Mouse (Mus musculus): ENCODE measurements around the gene Timm17a. TPM values are rescaled to one million over a fixed set of nuclear protein-coding genes. Genes with fewer than 3 reads are reported as not detected.

Gene Timm17a
- polyA plus RNA-seq, 1 experiment from 2014 or later, result 234 TPM

- Histone ChIP-seq H3K9me3 (ENCODE audit: control insufficient read depth, low read length) (no peaks in the 10 kb centered on the region), H3K4me1 (replicated peaks; ENCODE audit: control insufficient read depth, insufficient read depth, low read length) (peaks cover 11% of the 10 kb centered on the region), H3K27me3 (replicated peaks; ENCODE audit: control insufficient read depth, insufficient read depth, low read length) (no peaks in the 10 kb centered on the region), H3K9ac (ENCODE audit: low read length) (no peak overlapping the region), H3K27ac (ENCODE audit: low read depth) (no peak overlapping the region), H3K4me2 (ENCODE audit: low read length) (no peak overlapping the region), H3K36me3 (ENCODE audit: control insufficient read depth, insufficient read depth, low read length) (0 out of 2 replicates have a peak, but pooled peaks cover 5% of the 10 kb centered on the region), H3K4me3 (ENCODE audit: low read depth, low read length) (no peak overlapping the region)
- WGBS, result 57% methylated on average over 2 of the region's 2 CpGs
- no peak for DNase-seq (ENCODE audit: low spot score)
- no peak for ATAC-seq (replicated peaks; ENCODE audit: low FRiP score, low TSS enrichment, low read depth)
Observed at GRCm38 (mm10) chr1:135286311-135286710, 27.3 kb downstream of the Timm17a start.

- no peaks in the 10 kb centered on the region for H3K27me3 ChIP-seq (replicated peaks; ENCODE audit: control insufficient read depth, insufficient read depth, low read length)
- peaks cover 18% of the 10 kb centered on the region for H3K4me1 ChIP-seq (replicated peaks; ENCODE audit: control insufficient read depth, insufficient read depth, low read length)
- ATAC-seq (replicated peaks; ENCODE audit: low FRiP score, low TSS enrichment, low read depth), result peak; percentile 88
- DNase-seq (ENCODE audit: low spot score), result peak; percentile 88
- peaks cover 13% of the 10 kb centered on the region; the same call in 1 of the 2 replicates for H3K36me3 ChIP-seq (ENCODE audit: control insufficient read depth, insufficient read depth, low read length)
- H3K4me2 ChIP-seq (ENCODE audit: low read length), result peak within 1 kb of the TSS; percentile 63
- WGBS, result under 1% methylated on average over 37 of the region's 39 CpGs
- H3K4me3 ChIP-seq (ENCODE audit: low read depth, low read length), result peak within 1 kb of the TSS; percentile 86
- H3K9ac ChIP-seq (ENCODE audit: low read length), result peak within 1 kb of the TSS; percentile 93
- no peaks in the 10 kb centered on the region for H3K9me3 ChIP-seq (ENCODE audit: control insufficient read depth, low read length)
- peak within 1 kb of the TSS; percentile 86 for H3K27ac ChIP-seq (ENCODE audit: low read depth)
Observed at GRCm38 (mm10) chr1:135283826-135284291, 29.7 kb downstream of the Timm17a start, which contains the start of gene Rnpep. Gene Rnpep (minus strand): TSS chr1:135284084.

GRCm38 (mm10) chr1:135283287-135283825 lies 30.2 kb downstream of the Timm17a start:
- DNase-seq (ENCODE audit: low spot score), result peak; percentile 82
- under 1% methylated on average over 40 of the region's 48 CpGs for WGBS

GRCm38 (mm10) chr1:135282536-135283286 lies 30.9 kb downstream of the Timm17a start:
- Histone ChIP-seq H3K9ac (ENCODE audit: low read length) (peak overlapping the region; percentile 93), H3K4me2 (ENCODE audit: low read length) (peak overlapping the region; percentile 63), H3K27ac (ENCODE audit: low read depth) (peak overlapping the region; percentile 86), H3K4me1 (replicated peaks; ENCODE audit: control insufficient read depth, insufficient read depth, low read length) (peaks cover 18% of the 10 kb centered on the region), H3K27me3 (replicated peaks; ENCODE audit: control insufficient read depth, insufficient read depth, low read length) (no peaks in the 10 kb centered on the region), H3K36me3 (ENCODE audit: control insufficient read depth, insufficient read depth, low read length) (peaks cover 24% of the 10 kb centered on the region), H3K4me3 (ENCODE audit: low read depth, low read length) (peak overlapping the region; percentile 86), H3K9me3 (ENCODE audit: control insufficient read depth, low read length) (no peaks in the 10 kb centered on the region)
- DNase-seq (ENCODE audit: low spot score) (no peak), ATAC-seq (replicated peaks; ENCODE audit: low FRiP score, low TSS enrichment, low read depth) (no peak; the same call in 1 of the 2 replicates)
- 35% methylated on average over 13 of the region's 13 CpGs for WGBS

More at GRCm38 (mm10) chr1:135283287-135283825, 30.2 kb downstream of the Timm17a start:
- Histone ChIP-seq H3K4me2 (ENCODE audit: low read length) (peak overlapping the region; percentile 63), H3K9ac (ENCODE audit: low read length) (peak overlapping the region; percentile 93), H3K27ac (ENCODE audit: low read depth) (peak overlapping the region; percentile 86), H3K27me3 (replicated peaks; ENCODE audit: control insufficient read depth, insufficient read depth, low read length) (no peaks in the 10 kb centered on the region), H3K36me3 (ENCODE audit: control insufficient read depth, insufficient read depth, low read length) (peaks cover 18% of the 10 kb centered on the region), H3K4me1 (replicated peaks; ENCODE audit: control insufficient read depth, insufficient read depth, low read length) (peaks cover 18% of the 10 kb centered on the region), H3K4me3 (ENCODE audit: low read depth, low read length) (peak overlapping the region; percentile 86), H3K9me3 (ENCODE audit: control insufficient read depth, low read length) (no peaks in the 10 kb centered on the region)
- peak; percentile 74 for ATAC-seq (replicated peaks; ENCODE audit: low FRiP score, low TSS enrichment, low read depth)

GRCm38 (mm10) chr1:135281841-135282240 lies 31.7 kb downstream of the Timm17a start:
- H3K4me2 ChIP-seq (ENCODE audit: low read length), result no peak overlapping the region; the same call in 1 of the 2 replicates
- ATAC-seq (replicated peaks; ENCODE audit: low FRiP score, low TSS enrichment, low read depth) (no peak), DNase-seq (ENCODE audit: low spot score) (no peak)
- 98% methylated on average over 17 of the region's 17 CpGs for WGBS
- no peak overlapping the region for H3K27ac ChIP-seq (ENCODE audit: low read depth)
- no peak overlapping the region for H3K4me3 ChIP-seq (ENCODE audit: low read depth, low read length)
- H3K9me3 ChIP-seq (ENCODE audit: control insufficient read depth, low read length), result no peaks in the 10 kb centered on the region
- no peak overlapping the region for H3K9ac ChIP-seq (ENCODE audit: low read length)
- H3K27me3 ChIP-seq (replicated peaks; ENCODE audit: control insufficient read depth, insufficient read depth, low read length), result no peaks in the 10 kb centered on the region
- H3K4me1 ChIP-seq (replicated peaks; ENCODE audit: control insufficient read depth, insufficient read depth, low read length), result peaks cover 18% of the 10 kb centered on the region
- peaks cover 33% of the 10 kb centered on the region for H3K36me3 ChIP-seq (ENCODE audit: control insufficient read depth, insufficient read depth, low read length)

- Histone ChIP-seq H3K9me3 (ENCODE audit: control insufficient read depth, low read length) (no peaks in the 10 kb centered on the region), H3K27ac (ENCODE audit: low read depth) (no peak overlapping the region), H3K4me2 (ENCODE audit: low read length) (no peak overlapping the region), H3K27me3 (replicated peaks; ENCODE audit: control insufficient read depth, insufficient read depth, low read length) (no peaks in the 10 kb centered on the region), H3K36me3 (ENCODE audit: control insufficient read depth, insufficient read depth, low read length) (peaks cover 43% of the 10 kb centered on the region), H3K9ac (ENCODE audit: low read length) (no peak overlapping the region), H3K4me3 (ENCODE audit: low read depth, low read length) (no peak overlapping the region), H3K4me1 (replicated peaks; ENCODE audit: control insufficient read depth, insufficient read depth, low read length) (peaks cover 18% of the 10 kb centered on the region)
- ATAC-seq (replicated peaks; ENCODE audit: low FRiP score, low TSS enrichment, low read depth) (no peak), DNase-seq (ENCODE audit: low spot score) (no peak)
- WGBS, result 87% methylated on average over 9 of the region's 9 CpGs
Observed at GRCm38 (mm10) chr1:135280646-135281045, 32.9 kb downstream of the Timm17a start.

- Histone ChIP-seq H3K4me1 (replicated peaks; ENCODE audit: control insufficient read depth, insufficient read depth, low read length) (no peaks in the 10 kb centered on the region), H3K4me3 (ENCODE audit: low read depth, low read length) (no peak overlapping the region), H3K36me3 (ENCODE audit: control insufficient read depth, insufficient read depth, low read length) (peaks cover 62% of the 10 kb centered on the region), H3K9ac (ENCODE audit: low read length) (no peak overlapping the region), H3K9me3 (ENCODE audit: control insufficient read depth, low read length) (no peaks in the 10 kb centered on the region), H3K27me3 (replicated peaks; ENCODE audit: control insufficient read depth, insufficient read depth, low read length) (no peaks in the 10 kb centered on the region), H3K4me2 (ENCODE audit: low read length) (no peak overlapping the region), H3K27ac (ENCODE audit: low read depth) (no peak overlapping the region)
- 92% methylated on average over 9 of the region's 9 CpGs for WGBS
- ATAC-seq (replicated peaks; ENCODE audit: low FRiP score, low TSS enrichment, low read depth) (no peak), DNase-seq (ENCODE audit: low spot score) (no peak)
Observed at GRCm38 (mm10) chr1:135271371-135271770, 42.2 kb downstream of the Timm17a start.

GRCm38 (mm10) chr1:135267663-135268446 lies 45.7 kb downstream of the Timm17a start:
- H3K9ac ChIP-seq (ENCODE audit: low read length), result no peak overlapping the region
- no peak overlapping the region for H3K4me3 ChIP-seq (ENCODE audit: low read depth, low read length)
- DNase-seq (ENCODE audit: low spot score) (no peak), ATAC-seq (replicated peaks; ENCODE audit: low FRiP score, low TSS enrichment, low read depth) (no peak)
- WGBS, result 85% methylated on average over 10 of the region's 10 CpGs
- H3K27ac ChIP-seq (ENCODE audit: low read depth), result no peak overlapping the region
- H3K36me3 ChIP-seq (ENCODE audit: control insufficient read depth, insufficient read depth, low read length), result peaks cover 75% of the 10 kb centered on the region
- H3K4me1 ChIP-seq (replicated peaks; ENCODE audit: control insufficient read depth, insufficient read depth, low read length), result no peaks in the 10 kb centered on the region
- no peaks in the 10 kb centered on the region for H3K27me3 ChIP-seq (replicated peaks; ENCODE audit: control insufficient read depth, insufficient read depth, low read length)
- no peaks in the 10 kb centered on the region for H3K9me3 ChIP-seq (ENCODE audit: control insufficient read depth, low read length)
- no peak overlapping the region for H3K4me2 ChIP-seq (ENCODE audit: low read length)

Data from intestine, embryonic 14.5 days (tissue).